Mouse (Mus musculus) heart, adult 2 months (tissue): ENCODE results near the gene Dtx1. TPM values are rescaled to one million over a fixed set of nuclear protein-coding genes. Genes with fewer than 3 reads are reported as not detected.

Experiments
- DNase-seq, 2 experiments: peaks; one replicate each; pipeline ENCODE4 v3.0.0; 2021
- H3K27ac ChIP-seq: fragments of 200-600 bp; 2 replicates; pipeline ENCODE4 v1.8.1; 2022
- H3K27me3 ChIP-seq: fragments of 200-500 bp; 2 replicates; pipeline ENCODE4 v1.6.1; 2012; ENCODE audit warnings: mild to moderate bottlenecking, low read length, inconsistent platforms, mixed read lengths; ENCODE audit not compliant: control insufficient read depth, insufficient read depth
- H3K36me3 ChIP-seq: fragments of 200-500 bp; 2 replicates; pipeline ENCODE4 v1.6.1; 2012; ENCODE audit warnings: low read length, inconsistent platforms; ENCODE audit not compliant: control insufficient read depth, insufficient read depth
- H3K4me1 ChIP-seq: fragments of 200-500 bp; 2 replicates; pipeline ENCODE4 v1.6.1; 2011; ENCODE audit warnings: low read length; ENCODE audit not compliant: control insufficient read depth, insufficient read depth
- H3K4me3 ChIP-seq: fragments of 200-600 bp; 2 replicates; pipeline ENCODE4 v1.8.1; 2022
- H3K79me2 ChIP-seq: fragments of 200-500 bp; replicated peaks from 2 replicates; pipeline ENCODE4 v1.6.1; 2012; ENCODE audit warnings: mild to moderate bottlenecking, inconsistent platforms, low read length, moderate library complexity, mixed read lengths; ENCODE audit not compliant: control insufficient read depth, insufficient read depth
- H3K9ac ChIP-seq: fragments of 200-500 bp; 2 replicates; pipeline ENCODE4 v1.6.1; 2012; ENCODE audit warnings: low read depth, mild to moderate bottlenecking, control low read depth, inconsistent platforms, low read length, mixed read lengths
- CTCF ChIP-seq: fragments of 200-600 bp; IDR thresholded peaks from 2 replicates; pipeline ENCODE4 v1.8.1; 2022; ENCODE audit warnings: antibody characterized with exemption, mild to moderate bottlenecking, moderate library complexity
- EP300 ChIP-seq: fragments of 200-500 bp; IDR thresholded peaks from 2 replicates; pipeline ENCODE4 v1.6.1; 2011; ENCODE audit warnings: low read depth, low read length, control low read depth; ENCODE audit not compliant: insufficient read depth
- POLR2A ChIP-seq: fragments of 200-500 bp; IDR thresholded peaks from 2 replicates; pipeline ENCODE4 v1.6.1; 2011; ENCODE audit warnings: mild to moderate bottlenecking, low read depth, low read length, control low read depth; ENCODE audit not compliant: insufficient read depth
- WGBS: fragments of 180-500 bp; shearing (Covaris S2); methylation state at CpG from one replicate; pipeline ENCODE4 v1.1.7; 2018; 5-methylcytosine and 5-hydroxymethylcytosine counted together
- intact Hi-C: fragments of 180-260 bp; cut with DNase I; formaldehyde crosslinking; loops from one replicate; pipeline ENCODE4 v1.15.1; 2025
- polyA plus RNA-seq: library from polyadenylated mRNA; depleted of rRNA; stranded (reverse); fragments of >200 nt; gene quantifications from 2 replicates; pipeline ENCODE4 v1.2.3, GENCODE M21; 2012
- total RNA-seq, 2 experiments: library from RNA; stranded (reverse); gene quantifications; 2 replicates each; pipeline ENCODE4 v1.2.3; 2021

The Dtx1 gene
- total and polyA plus RNA-seq, 3 experiments, result 2.1 to 4.2 (median 2.7) TPM

GRCm38 (mm10) chr5:120670132-120670531, 41.6 kb downstream of the Dtx1 start:
- H3K79me2 ChIP-seq, result no peaks in the 10 kb centered on the region
- H3K9ac ChIP-seq, result no peak overlapping the region

DNA sequence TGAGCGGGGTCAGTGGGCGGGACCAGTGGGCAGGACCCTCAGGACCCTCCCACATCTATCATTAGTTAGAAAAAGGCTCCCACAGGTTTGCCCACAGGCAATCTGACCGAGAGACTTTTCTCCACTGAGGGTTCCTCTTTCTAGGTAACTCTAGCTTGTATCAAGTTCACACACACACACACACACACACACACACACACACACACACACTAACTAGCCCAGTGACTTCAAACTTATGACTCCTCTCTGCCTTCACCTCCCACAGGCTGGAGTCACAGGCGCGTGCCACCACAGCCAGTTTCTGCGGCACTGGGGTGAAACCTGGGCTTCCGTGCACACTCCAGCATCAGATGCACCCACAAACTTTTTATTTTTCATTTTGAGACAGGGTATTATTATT, 43.0 kb downstream of the Dtx1 start:
- no peaks in the 10 kb centered on the region for H3K36me3 ChIP-seq
- DNase-seq, result no peak
- H3K79me2 ChIP-seq, result no peaks in the 10 kb centered on the region
- H3K27ac ChIP-seq, result no peak overlapping the region
- intact Hi-C loops, result no loop called here
- no peaks in the 10 kb centered on the region for H3K27me3 ChIP-seq
- TF ChIP-seq POLR2A, result no peak
- no peak for TF ChIP-seq EP300
- no peak for TF ChIP-seq CTCF
- WGBS, result 70% methylated on average over 7 of the region's 7 CpGs
- no peak overlapping the region for H3K4me3 ChIP-seq
- H3K4me1 ChIP-seq, result no peaks in the 10 kb centered on the region
- no peak overlapping the region for H3K9ac ChIP-seq

More at GRCm38 (mm10) chr5:120670132-120670531, 41.6 kb downstream of the Dtx1 start:
- TF ChIP-seq POLR2A (no peak), EP300 (no peak), CTCF (no peak)
- 85% methylated on average over 7 of the region's 7 CpGs for WGBS
- no peak overlapping the region for H3K4me3 ChIP-seq
- DNase-seq, result no peak
- H3K4me1 ChIP-seq, result no peaks in the 10 kb centered on the region
- H3K27me3 ChIP-seq, result no peaks in the 10 kb centered on the region
- H3K36me3 ChIP-seq, result no peaks in the 10 kb centered on the region
- intact Hi-C loops, result loop anchor here (10.0 kb wide), 1 partner anchor 165 kb away; the partner anchor contains the start of gene Plbd2
- no peak overlapping the region for H3K27ac ChIP-seq

- Histone ChIP-seq H3K4me1 (no peaks in the 10 kb centered on the region), H3K9ac (no peak overlapping the region), H3K27ac (no peak overlapping the region), H3K27me3 (no peaks in the 10 kb centered on the region), H3K36me3 (no peaks in the 10 kb centered on the region), H3K4me3 (no peak overlapping the region), H3K79me2 (no peaks in the 10 kb centered on the region)
- TF ChIP-seq POLR2A, result no peak
- TF ChIP-seq CTCF, result no peak
- TF ChIP-seq EP300, result no peak
- intact Hi-C loops, result no loop called here
- no peak for DNase-seq
- WGBS, result 55% methylated on average over 2 of the region's 2 CpGs
Measured at GRCm38 (mm10) chr5:120664888-120665287, 46.8 kb downstream of the Dtx1 start.

DNA sequence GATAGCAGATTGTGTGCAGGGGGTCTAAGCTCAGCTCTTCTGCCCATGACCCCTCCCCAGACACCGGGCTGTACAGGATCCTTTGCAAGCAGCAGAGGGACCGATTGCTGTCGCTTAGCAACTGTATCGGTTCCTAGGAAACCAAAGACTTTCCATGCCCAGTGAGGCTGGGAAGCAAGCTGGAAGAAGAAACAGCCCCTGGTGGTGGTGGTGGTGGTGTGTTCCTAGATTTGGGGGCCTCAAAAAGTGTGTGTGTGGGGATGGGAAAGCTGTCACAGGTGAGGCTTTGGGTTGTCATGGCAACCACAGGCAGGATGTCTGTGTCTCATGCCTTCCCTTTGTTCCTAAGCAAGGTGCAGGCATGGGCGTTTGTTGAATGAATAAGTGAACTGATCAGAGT, 50.9 kb downstream of the Dtx1 start:
- no peaks in the 10 kb centered on the region for H3K27me3 ChIP-seq
- intact Hi-C loops, result no loop called here
- H3K9ac ChIP-seq, result no peak overlapping the region
- WGBS, result 42% methylated on average over 5 of the region's 5 CpGs
- H3K4me3 ChIP-seq, result no peak overlapping the region
- H3K4me1 ChIP-seq, result no peaks in the 10 kb centered on the region
- H3K79me2 ChIP-seq, result no peaks in the 10 kb centered on the region
- no peak overlapping the region for H3K27ac ChIP-seq
- TF ChIP-seq POLR2A, result no peak
- TF ChIP-seq CTCF, result no peak
- TF ChIP-seq EP300, result no peak
- no peaks in the 10 kb centered on the region for H3K36me3 ChIP-seq
- no peak for DNase-seq

GRCm38 (mm10) chr5:120656281-120656751, 55.4 kb downstream of the Dtx1 start:
- Histone ChIP-seq H3K4me1 (no peaks in the 10 kb centered on the region), H3K4me3 (no peak overlapping the region), H3K79me2 (no peaks in the 10 kb centered on the region), H3K36me3 (no peaks in the 10 kb centered on the region), H3K9ac (no peak overlapping the region), H3K27me3 (no peaks in the 10 kb centered on the region), H3K27ac (no peak overlapping the region)
- TF ChIP-seq EP300, result no peak
- TF ChIP-seq CTCF, result no peak
- no peak for TF ChIP-seq POLR2A
- intact Hi-C loops, result no loop called here
- peak in 1 of 2 experiments; percentile 32 for DNase-seq
- WGBS, result 74% methylated on average over 12 of the region's 12 CpGs

- intact Hi-C loops, result no loop called here
- no peak for DNase-seq
- no peak overlapping the region for H3K27ac ChIP-seq
- no peak overlapping the region for H3K4me3 ChIP-seq
- H3K9ac ChIP-seq, result no peak overlapping the region
- H3K36me3 ChIP-seq, result no peaks in the 10 kb centered on the region
- WGBS, result 92% methylated on average over 2 of the region's 2 CpGs
- H3K79me2 ChIP-seq, result no peaks in the 10 kb centered on the region
- peaks cover 1% of the 10 kb centered on the region; the same call in 1 of the 2 replicates for H3K27me3 ChIP-seq
- no peaks in the 10 kb centered on the region for H3K4me1 ChIP-seq
- TF ChIP-seq CTCF (no peak), POLR2A (no peak), EP300 (no peak)
Measured at GRCm38 (mm10) chr5:120653873-120654272, 57.9 kb downstream of the Dtx1 start.
